Mouse (Mus musculus) heart, adult 18-20 months (tissue): ENCODE measurements around the gene Sh2b2. TPM values are rescaled to one million over a fixed set of nuclear protein-coding genes. Genes with fewer than 3 reads are reported as not detected.
"Not testable (repeated sequence)": the region's sequence is repeated elsewhere in the genome, so short reads cannot be mapped to it uniquely, and the experiment has no call there.

ENCODE experiments used
- DNase-seq, 2 experiments: peaks; one replicate each; pipeline ENCODE4 v3.0.0; 2021 to 2022; ENCODE audit warnings: mixed read lengths in 1 of 2
- total RNA-seq, 2 experiments: library from RNA; stranded (reverse); gene quantifications; 2 replicates each; pipeline ENCODE4 v1.2.3; 2021

Sh2b2 gene
- total RNA-seq, 2 experiments from 2014 or later: 1.0 to 2.0 TPM

GRCm38 (mm10) chr5:136240381-136240780 is 6.0 kb downstream of the Sh2b2 start:
- DNase-seq: no peak

GRCm38 (mm10) chr5:136237607-136238006 is 8.7 kb downstream of the Sh2b2 start:
- DNase-seq: no peak

- DNase-seq: no peak
Observed at GRCm38 (mm10) chr5:136236611-136237010, 9.7 kb downstream of the Sh2b2 start.

GRCm38 (mm10) chr5:136230348-136231035 is 15.9 kb downstream of the Sh2b2 start:
- DNase-seq: no peak

GRCm38 (mm10) chr5:136226246-136226876 is 20.0 kb downstream of the Sh2b2 start:
- no peak for DNase-seq

- no peak for DNase-seq
Observed at GRCm38 (mm10) chr5:136218585-136218984, 27.8 kb downstream of the Sh2b2 start.

- DNase-seq: no peak
Observed at GRCm38 (mm10) chr5:136217932-136218381, 28.4 kb downstream of the Sh2b2 start.

- no peak for DNase-seq
Observed at GRCm38 (mm10) chr5:136217004-136217665, 29.2 kb downstream of the Sh2b2 start.

- no peak for DNase-seq
Observed at GRCm38 (mm10) chr5:136215958-136216357, 30.4 kb downstream of the Sh2b2 start.

- no peak for DNase-seq
Observed at GRCm38 (mm10) chr5:136215211-136215610, 31.1 kb downstream of the Sh2b2 start.

- DNase-seq: no peak
Observed at GRCm38 (mm10) chr5:136213716-136214115, 32.6 kb downstream of the Sh2b2 start.

- DNase-seq: no peak
Observed at GRCm38 (mm10) chr5:136212716-136213115, 33.6 kb downstream of the Sh2b2 start.

GRCm38 (mm10) chr5:136211341-136212102 is 34.8 kb downstream of the Sh2b2 start:
- DNase-seq: not testable (repeated sequence)

GRCm38 (mm10) chr5:136210549-136210948 is 35.8 kb downstream of the Sh2b2 start:
- no peak for DNase-seq

- DNase-seq: peak; percentile 80 to 81
Observed at GRCm38 (mm10) chr5:136201832-136202231, 44.5 kb downstream of the Sh2b2 start.

GRCm38 (mm10) chr5:136199526-136199925 is 46.8 kb downstream of the Sh2b2 start:
- peak in 1 of 2 experiments; percentile 33 for DNase-seq

GRCm38 (mm10) chr5:136198474-136199391 is 47.6 kb downstream of the Sh2b2 start, which contains the start of gene Prkrip1:
Gene Prkrip1 (minus strand): TSS chr5:136198963.
- peak; percentile 93 to 96 for DNase-seq

GRCm38 (mm10) chr5:136191870-136192269 is 54.5 kb downstream of the Sh2b2 start:
- no peak for DNase-seq

- DNase-seq: peak; percentile 62 to 74
Observed at GRCm38 (mm10) chr5:136186723-136187122, 59.6 kb downstream of the Sh2b2 start.

- DNase-seq: no peak
Observed at GRCm38 (mm10) chr5:136183766-136184165, 62.6 kb downstream of the Sh2b2 start.

- no peak for DNase-seq
Observed at GRCm38 (mm10) chr5:136182830-136183229, 63.5 kb downstream of the Sh2b2 start.
